Mouse (Mus musculus): ENCODE measurements around the gene Prrt1.

Prrt1 gene

DNA sequence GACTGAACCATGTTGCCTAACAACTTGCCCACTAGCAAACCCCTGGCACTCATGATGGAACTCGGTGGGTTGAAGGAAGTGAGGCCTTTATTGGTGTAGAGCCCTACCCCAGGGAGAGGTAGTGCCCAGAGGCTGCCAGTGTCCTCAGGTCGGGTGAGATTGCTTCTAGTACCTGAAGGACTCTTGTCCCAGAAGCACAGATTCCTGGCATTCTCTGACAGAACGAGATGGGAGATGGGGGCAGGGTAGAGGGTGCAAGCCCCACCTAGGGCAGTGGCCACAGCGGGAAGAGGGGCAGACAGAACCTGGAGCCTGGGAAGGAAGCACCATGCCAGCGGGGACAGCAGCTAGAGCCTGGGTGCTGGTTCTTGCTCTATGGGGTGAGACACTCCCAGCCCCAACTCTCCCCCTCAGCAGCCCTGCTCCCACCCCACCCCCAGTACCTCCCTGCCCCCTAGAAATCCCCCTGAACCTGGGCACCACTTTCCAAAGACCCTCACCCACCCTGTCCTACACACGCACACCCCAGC is 31.7 kb upstream of the Prrt1 start, which contains the start of gene Ager:
Ager (plus strand) TSS at position 297 of the 530 bp plus-strand sequence.
- DNase-seq (ENCODE audit: low read depth, low spot score) = no peak

DNA sequence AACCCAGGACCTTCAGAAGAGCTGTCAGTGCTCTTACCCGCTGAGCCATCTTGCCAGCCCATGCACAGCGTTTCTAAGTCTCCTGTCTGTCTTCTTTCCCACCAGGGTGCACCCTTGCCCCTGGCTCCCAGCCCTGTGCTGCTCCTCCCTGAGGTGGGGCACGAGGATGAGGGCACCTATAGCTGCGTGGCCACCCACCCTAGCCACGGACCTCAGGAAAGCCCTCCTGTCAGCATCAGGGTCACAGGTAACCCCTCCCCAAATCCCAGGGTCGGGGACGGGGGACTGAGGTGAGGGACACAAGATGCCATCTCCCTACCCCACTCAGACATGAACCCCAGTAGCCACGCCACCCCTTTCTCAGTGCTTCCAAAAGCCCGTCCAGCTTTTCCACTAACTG is 29.4 kb upstream of the Prrt1 start:
- no peak for DNase-seq (ENCODE audit: low read depth, low spot score)

DNA sequence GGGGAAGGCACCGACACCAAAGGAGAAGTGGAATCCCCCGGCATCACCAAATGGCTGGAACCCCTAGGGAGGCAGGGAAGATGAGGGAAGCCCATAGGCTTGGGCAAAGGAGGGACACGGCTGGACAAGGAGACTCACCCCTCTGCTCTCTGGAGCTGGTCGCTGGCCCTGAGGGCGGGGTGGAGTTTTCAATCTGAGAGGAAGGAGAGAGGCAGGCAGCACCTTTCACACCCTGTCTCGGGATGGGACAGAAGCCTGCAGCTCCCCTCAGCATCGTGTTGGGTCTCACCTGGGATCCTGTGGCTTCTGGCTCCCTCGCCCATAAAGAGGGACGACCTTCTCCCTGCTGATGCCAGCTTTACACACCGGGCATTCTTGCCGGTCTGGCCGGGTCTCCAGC is 27.5 kb upstream of the Prrt1 start:
- DNase-seq (ENCODE audit: low read depth, low spot score) = no peak

DNA sequence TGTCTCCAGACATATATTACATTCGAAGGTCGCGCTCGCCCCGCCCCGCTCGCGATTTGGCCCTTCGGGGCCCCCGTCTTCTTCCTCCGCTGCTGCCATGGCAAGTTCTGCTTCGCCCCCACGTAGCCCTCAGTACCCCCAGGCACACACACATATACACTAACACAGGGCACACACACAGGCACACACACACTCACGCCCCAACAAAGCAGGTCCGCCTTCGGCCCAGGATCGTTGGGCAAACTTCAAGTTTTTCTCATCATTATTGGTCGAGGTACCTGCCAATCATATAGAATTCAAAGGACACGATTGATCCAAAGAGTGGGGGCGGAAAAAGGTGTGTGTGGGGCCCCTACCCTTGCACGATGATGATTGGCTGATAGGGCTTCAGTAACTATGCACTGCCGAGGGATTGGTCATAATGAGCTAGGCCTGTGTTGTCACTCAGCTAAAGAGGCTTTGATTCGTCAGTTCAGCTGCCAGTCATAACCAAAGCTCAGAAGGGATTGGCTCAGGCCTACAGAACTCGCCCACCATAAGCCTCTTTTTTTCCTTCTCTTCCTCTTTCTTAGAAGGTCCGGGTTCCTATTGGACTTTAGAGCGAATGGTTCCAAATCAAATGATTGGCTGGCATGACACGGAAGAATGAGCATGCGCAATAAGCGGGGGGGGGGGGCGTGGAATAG is 25.8 kb upstream of the Prrt1 start, which contains the start of gene Rnf5:
Rnf5 (minus strand) TSS at position 316 of the 686 bp plus-strand sequence.
- peak; percentile 100 for DNase-seq (ENCODE audit: low read depth, low spot score)

DNA sequence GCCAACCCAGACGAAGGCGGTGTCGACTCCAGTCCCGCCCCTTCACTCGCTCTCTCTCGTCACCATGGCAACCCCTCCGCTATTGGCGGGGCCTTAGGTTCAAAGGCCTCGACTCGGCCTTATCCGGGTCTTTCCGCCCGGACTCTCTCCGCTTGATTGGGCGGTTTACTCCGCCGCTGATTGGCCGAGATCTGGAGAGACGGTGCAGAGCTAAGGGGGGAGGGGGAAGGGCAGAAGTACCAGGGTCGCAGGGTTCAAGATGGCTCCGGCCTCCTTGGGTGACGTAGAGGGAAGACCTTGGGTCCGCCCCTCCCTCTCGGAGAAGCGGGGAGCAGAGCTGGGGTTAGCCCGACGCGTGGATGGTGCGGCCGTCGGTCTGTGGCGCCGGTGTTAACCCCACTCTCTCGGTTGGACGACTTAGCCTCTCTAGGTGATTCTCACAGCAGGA is 25.2 kb upstream of the Prrt1 start, which contains the start of gene Agpat1:
Agpat1 (plus strand) TSS at position 202 of the 448 bp plus-strand sequence.
- peak; percentile 100 for DNase-seq (ENCODE audit: low read depth, low spot score)

DNA sequence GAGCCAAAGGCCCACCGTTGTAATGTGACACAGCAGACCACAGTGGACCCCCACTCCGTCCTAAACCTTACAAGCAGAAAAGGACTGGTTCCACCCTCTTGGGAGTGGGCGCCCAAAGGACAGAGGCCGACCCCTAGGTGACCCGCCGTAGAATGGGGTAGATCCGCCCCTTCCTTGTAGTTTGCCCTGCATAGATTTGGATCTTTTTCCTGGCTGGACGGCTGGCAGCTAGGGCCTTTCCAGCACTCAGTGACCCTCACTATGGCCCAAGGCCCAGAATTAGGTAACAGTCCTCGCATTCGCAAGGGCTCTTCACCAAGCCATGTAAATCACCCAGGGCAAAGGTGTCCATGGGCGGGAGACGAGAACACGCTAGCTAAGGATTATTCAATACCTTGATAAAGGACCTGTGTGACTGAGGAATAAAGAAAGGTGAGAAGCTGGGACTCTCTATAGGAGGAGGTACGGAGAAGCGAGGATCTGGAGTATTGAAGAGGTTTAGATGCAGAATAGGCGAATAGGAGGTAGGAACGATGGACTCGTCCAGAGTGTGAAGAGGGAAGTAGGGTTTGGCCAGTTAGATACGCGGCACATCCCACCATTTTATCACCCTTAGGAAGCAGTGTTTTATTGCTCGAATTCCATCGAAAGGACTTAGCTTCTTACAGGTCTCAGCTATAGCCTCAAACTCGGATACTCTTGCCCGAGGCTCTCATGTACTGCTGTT is 24.7 kb upstream of the Prrt1 start:
- DNase-seq (ENCODE audit: low read depth, low spot score) = peak; percentile 77

DNA sequence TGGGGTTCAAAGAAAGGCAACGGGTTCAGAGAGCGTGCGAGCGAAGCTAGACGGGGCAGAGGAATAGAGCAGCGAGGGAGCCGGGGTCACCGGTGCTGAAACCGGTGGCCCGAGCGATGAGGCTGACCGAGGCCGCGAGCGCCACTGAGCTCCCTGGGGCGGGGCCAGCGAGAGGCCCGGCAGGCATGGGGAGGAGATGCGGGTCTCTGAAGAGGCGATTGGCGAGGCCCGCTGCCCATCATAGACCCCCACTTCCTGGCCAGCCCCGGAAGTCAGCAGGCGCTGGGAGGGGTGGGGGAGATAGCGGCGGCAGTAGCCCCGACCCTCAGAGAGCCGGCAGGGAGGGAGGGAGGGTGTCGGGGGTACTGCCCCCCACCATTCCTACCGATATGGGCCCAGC is 23.7 kb upstream of the Prrt1 start:
- DNase-seq (ENCODE audit: low read depth, low spot score) = peak; percentile 98

DNA sequence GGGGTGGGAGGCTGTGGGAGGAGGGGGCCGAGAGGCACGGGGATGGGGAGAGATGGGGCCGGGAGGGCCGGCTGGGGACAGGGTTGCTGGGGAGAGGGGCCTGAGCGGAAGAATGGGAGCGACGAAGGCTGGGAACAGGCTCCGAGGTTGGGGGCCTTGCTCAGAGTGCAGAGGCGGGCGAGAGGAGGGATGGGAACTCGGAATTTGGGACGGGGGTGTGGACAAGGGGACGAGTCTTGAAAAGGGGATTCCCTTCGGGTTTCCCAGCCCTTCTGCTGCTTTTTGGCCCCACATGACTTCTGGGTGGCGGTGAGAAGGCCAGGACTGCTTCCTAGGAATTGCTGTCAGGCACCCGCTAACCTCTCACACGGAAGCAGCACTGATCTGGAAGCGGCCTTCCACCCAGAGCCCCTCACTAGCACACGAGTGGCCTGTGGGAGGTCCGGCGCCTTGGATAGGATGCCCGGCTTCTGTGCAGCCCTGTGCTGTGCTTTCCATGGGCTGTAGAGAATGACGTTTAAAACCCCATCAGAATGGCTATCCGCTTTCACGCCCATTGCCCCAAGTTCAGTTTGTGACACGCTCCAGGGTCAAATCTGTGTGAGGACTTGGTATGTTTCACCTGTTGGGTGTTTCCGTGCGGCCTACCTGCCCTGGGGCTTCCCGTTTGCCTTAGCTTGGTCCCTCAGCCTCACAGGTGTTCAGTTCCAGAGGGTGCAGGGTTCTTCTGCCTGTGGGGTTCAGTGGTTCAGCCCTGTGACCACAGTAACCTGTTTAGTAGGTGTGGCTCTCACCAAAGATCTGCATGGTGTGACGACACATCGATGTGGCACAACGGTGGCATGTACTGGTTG is 22.9 kb upstream of the Prrt1 start:
- DNase-seq (ENCODE audit: low read depth, low spot score) = peak; percentile 52

DNA sequence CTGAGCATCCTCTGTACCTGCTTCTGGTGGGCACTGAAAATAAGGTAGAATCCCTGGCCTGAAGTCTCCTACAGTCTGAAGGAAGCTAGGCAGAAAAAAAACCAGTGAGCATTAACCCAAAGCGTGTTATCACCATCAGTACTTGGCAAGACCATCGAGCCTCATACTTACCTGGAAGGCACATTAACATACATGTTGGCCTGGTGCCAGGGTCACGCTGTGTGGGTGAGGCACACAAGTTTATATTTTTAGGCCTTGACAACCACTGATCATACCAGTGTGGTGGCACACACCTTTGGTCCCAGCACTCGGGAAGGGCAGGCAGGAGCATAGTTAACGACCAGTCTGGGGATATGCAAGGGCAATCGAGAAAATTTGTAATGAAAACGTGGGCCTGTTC is 21.3 kb upstream of the Prrt1 start:
- no peak for DNase-seq (ENCODE audit: low read depth, low spot score)

DNA sequence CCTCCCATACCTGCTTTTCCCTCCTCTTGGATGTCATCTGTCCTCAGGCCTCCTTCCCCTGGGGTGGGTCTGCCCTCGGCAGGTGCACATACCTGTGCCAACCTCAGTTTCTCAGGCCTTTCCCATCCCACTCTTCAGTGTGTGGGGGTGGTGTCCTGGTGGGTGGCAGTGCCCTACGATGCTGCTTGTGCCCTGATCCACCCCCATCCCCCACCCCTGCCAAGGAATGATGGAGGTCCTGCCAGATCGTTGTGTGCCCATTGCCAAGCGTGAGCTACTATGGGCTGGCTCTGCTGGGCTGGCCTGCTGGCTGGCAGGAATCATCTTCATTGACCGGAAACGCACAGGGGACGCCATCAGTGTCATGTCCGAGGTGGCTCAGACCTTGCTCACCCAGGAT is 18.3 kb upstream of the Prrt1 start:
- no peak for DNase-seq (ENCODE audit: low read depth, low spot score)

DNA sequence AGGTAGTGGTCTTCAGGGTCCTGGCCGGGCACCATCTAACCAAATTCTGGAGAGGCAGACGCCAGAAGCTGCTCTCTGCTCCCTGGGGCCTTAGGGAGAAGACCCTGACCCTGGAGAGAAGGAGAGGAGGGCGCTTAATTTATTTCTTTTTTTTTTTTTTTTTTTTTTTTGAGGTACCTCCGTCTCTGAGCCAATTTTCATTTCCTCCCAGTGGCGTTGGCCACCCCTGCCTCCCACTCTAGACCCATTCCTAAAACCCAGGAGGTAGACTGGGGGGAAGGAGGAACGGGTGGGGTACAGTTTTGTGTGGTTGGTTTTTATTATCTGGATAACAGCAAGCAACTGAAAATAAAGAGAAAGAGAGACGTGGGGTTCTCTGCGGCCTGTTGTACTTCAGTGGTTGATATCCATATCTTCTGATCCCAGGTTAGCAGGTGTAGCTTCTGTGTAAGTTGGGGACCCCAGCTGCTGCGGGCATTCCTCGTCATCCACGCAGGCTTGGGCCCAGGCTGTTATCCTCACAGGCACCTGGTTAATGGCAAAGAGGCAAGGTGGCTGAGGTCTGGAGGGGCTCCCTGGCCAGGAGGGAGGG is 16.2 kb upstream of the Prrt1 start:
- DNase-seq (ENCODE audit: low read depth, low spot score) = no peak

DNA sequence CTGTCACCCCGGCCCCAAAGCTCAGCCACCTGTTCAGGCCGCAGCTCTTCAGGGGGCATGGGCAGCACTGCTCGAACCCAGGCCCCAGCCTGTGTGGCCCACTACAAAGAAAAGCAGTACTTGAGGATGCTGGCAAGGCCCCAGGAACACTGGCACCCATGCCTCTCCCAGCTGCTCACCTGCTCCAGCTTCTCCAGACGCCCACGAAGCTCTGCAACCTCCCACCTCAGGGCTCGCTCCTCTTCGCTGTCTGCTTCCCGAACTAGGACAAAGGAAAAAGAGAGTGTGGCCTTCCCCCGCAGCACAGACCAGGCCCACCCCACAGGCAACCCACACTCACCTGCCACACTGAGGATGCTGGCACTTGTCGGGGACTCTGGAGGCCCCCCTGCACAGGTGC is 15.5 kb upstream of the Prrt1 start:
- no peak for DNase-seq (ENCODE audit: low read depth, low spot score)

DNA sequence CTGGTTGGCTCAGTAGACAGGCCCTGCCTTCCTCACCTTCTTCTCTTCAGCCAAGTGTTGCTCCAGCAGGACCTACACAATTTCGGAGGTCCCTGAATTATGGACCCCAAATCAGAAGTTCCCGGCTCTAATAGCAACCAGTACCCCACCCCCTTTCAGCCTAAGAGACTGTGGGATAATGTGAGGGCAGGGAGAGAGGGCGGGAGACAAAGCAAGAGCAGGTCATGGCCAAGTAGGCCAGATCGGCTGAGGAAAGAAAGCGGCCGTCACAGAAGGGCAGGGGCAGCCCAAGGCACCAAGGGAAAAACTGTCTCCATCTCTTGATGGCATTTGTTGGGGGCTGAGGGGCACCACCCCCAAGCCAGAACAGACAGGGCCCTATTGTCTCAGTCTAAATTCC is 13.5 kb upstream of the Prrt1 start, which contains the start of gene Egfl8:
Egfl8 (minus strand) TSS at position 101 of the 400 bp plus-strand sequence.
- no peak for DNase-seq (ENCODE audit: low read depth, low spot score)

DNA sequence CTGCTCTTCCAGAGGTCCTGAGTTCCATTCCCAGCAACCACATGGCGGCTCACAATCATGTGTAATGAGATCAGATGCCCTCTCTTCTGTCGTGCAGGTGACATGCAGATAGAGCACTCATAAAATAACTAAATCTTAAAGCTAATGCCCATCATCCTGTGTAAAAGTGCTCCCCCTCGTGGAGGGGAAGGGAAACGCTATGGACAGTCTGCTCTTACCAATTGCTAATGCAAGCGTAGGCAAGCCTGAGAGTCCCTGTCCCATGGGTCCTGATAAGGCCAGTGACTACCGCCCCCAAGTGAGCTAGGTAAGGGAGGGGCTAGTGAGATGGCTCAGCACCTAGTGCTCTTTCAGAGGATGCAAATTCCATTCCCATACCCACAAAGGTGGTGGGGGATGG is 10.3 kb upstream of the Prrt1 start:
- peak; percentile 85 for DNase-seq (ENCODE audit: low read depth, low spot score)

DNA sequence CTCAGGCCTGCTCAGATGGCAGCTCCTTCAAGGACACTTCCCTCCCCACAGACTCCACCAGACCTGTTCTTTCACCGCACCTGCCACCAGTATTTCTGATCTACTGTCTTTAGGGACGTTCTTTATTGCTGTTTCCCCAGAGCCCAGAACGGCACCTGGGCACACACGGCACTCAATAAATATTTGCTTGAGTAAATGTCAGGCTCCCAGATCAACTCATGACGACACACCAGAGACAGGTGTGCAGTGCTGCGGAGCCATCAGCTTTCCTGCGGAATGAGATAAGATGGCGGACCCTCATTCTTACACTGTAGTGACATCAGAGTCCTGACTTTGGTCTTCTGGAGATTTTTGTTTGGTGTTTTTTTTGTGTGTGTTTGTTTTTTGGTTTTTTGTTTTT is 8.3 kb upstream of the Prrt1 start:
- no peak for DNase-seq (ENCODE audit: low read depth, low spot score)

DNA sequence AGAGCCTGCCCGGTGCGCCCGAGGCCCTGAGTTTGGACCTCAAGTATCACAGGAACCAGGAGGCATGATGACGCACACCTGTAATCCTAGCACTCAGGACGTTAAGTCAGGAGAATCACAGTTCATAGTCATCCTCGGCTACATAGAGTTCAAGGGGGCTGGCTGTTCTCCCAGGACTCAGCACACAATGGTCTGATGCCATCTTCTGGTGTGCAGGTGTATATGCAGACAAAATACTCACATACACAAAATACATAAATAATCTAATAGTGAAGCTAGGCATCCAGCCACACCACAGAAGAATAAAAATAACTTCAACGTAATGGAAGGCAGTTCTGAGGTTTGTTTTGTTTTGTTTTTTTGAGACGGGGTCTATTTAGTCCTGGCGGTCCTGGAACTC is 6.2 kb upstream of the Prrt1 start:
- no peak for DNase-seq (ENCODE audit: low read depth, low spot score)

DNA sequence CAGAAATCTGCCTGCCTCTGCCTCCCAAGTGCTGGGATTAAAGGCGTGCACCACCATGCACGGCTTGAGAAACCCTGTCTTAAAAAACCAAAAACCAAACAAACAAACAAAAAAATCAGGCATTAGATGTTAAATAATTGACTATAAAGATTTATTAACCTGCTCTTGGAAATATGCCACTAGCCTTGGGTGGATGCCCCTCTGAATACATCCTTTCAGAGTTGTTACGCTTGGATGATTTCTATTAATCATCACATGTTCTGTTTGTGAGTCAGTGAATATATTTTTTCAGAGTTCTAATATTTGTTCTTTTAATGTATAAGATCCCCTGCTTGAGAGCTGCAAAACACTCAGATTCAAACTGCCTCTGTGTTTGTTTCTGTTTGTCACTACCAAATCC is 4.4 kb upstream of the Prrt1 start:
- no peak for DNase-seq (ENCODE audit: low read depth, low spot score)

DNA sequence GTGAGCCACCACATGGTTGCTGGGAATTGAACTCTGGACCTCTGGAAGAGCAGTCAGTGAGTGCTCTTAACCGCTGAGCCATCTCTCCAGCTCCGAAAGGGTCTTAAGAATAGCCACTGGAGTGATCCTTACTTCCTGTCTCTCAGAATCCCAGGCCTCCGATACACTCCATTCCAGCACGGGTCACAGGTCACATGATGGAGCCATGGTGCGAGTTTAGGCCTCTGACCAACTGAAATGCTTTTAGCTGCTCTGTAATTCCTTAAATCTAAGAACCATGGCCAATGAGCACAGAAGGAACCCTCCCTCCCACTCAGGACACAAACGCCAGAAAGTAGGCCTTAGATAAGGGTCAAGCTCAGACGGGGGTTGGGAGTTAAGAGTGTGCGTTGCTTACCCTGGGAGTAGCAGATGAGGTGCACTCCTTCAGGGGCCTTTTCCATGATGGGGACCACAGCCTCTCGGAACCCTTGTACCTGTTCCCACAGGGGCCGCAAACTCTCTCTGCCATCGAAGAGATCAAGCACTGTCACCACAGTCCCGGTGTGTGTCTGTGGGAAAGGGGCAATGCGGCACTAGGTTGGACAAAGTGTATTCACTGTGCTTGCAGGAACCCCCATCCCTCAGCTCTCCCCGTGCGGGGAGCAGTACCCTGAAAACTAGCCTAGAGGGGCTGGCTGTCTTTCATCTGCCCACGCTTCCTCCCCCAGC is 3.1 kb upstream of the Prrt1 start:
- no peak for DNase-seq (ENCODE audit: low read depth, low spot score)

DNA sequence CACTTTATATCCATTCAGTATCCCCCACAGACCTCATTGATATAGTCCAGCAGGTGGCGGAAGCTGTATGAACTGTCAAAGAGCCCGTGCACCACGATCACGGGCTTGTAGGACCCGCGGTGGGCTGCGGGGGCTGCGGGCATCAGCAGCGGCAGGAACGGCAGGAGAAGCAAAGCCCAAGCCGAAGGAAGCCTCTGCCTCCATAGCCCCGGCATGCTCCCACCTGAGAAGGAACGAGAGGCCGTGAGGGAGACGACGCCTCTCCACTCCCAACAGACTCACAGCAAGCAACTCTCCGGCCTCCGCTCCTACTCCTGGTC is 2.6 kb upstream of the Prrt1 start:
- DNase-seq (ENCODE audit: low read depth, low spot score) = no peak

DNA sequence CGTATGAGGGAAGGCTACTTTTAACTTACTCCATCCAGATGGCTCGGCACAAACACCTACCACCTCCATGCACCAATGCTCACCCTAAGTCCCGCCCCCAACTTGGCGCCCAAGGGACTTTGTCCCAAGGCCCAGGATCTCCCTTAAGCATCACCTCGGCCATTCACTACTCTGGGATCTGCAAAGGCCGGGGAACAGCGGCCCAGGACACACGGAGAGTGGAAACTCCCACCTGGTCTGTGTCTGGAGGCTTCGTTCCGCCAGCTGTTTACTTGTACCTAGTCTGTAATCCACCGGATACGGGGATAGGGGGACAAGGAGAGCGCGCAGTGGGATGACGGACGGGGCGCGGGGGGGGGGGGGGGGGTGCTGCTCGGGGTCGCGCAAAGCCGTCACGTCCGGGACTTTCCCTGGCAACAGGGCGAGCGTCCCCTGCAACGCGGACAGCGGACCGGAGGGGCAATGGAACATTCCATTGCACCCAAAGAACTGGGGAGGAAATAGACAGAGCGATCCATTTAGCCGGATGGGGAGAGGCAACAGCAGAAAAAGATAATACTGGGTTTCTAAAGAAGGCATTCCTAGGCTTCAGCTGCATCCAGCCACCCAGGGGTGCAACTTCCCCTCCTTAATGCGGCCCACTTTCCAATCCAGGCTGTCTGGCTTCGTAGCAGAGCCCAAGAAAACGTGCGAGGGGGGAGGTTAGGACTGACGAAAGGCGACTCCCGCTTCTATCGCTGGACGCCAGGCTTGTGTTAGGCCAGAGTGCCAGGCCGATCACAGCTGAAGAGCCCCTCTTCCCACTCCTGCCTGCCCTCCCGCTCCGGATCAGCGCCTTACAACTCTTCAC is 2.0 kb upstream of the Prrt1 start:
- DNase-seq (ENCODE audit: low read depth, low spot score) = no peak
